Mouse (Mus musculus) liver, postnatal 0 days (tissue): ENCODE measurements around the gene Elf1.

ENCODE experiments used
- CTCF ChIP-seq: sonication (generic); IDR thresholded peaks from 2 replicates; pipeline ENCODE4 v1.5.1; 2016; ENCODE audit warnings: antibody characterized with exemption, low read depth
- EP300 ChIP-seq: IDR thresholded peaks from 2 replicates; pipeline ENCODE4 v1.6.1; 2016; ENCODE audit warnings: antibody characterized with exemption, low read depth, mild to moderate bottlenecking

- no peak for TF ChIP-seq CTCF
- TF ChIP-seq EP300: no peak
Observed at GRCm38 (mm10) chr14:79522387-79522786, 41.4 kb downstream of the Elf1 start.
